Mouse (Mus musculus): Measurements from ENCODE around the gene Crlf1.

DNA sequence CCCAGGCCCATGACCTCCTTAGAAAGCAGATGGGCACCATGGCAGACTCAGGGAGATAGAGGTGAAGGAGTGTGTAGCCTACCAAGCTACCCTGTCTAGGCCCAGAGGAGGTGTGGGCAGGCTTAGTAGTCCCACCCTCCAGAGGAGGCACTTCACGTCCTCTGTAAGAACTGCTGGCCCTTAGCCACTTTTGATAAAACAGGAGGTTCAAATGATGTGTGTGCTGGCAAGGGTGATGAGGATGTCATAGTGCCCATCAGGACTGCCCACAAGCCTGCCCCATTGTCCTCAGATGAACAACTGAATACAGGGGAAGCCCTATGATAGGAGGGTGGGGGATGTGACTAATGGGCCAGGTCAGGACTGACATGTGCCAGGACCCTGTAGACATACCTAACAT lies 59.9 kb downstream of the Crlf1 start:
- TF ChIP-seq CTCF (IDR thresholded peaks at IDR 0.05; ENCODE audit: extremely low read depth, insufficient read depth, insufficient read length, insufficient replicate concordance) (no peak), POLR2A (IDR thresholded peaks at IDR 0.05; ENCODE audit: low read depth, low read length) (no peak)

All from spleen, adult 2 months (tissue).